Mouse (Mus musculus): Measurements from ENCODE around the gene Fam53b. TPM values are rescaled to one million over a fixed set of nuclear protein-coding genes. Genes with fewer than 3 reads are reported as not detected.

Fam53b gene
- polyA plus RNA-seq, 1 experiment from 2014 or later = 20.4 TPM

GRCm38 (mm10) chr7:132802066-132802465, 11.6 kb downstream of the Fam53b start:
- DNase-seq (ENCODE audit: low spot score) = no peak
- Histone ChIP-seq H3K4me2 (no peak overlapping the region), H3K27me3 (replicated peaks; ENCODE audit: control insufficient read depth, insufficient read depth, low read length) (no peaks in the 10 kb centered on the region), H3K36me3 (ENCODE audit: control insufficient read depth, insufficient read depth, low read length) (no peaks in the 10 kb centered on the region), H3K4me3 (ENCODE audit: low read depth, low read length) (no peak overlapping the region), H3K9me3 (ENCODE audit: control insufficient read depth, low read length) (no peaks in the 10 kb centered on the region), H3K27ac (ENCODE audit: low read depth, low read length) (no peak overlapping the region), H3K4me1 (replicated peaks; ENCODE audit: control insufficient read depth, insufficient read depth, low read length) (peaks cover 56% of the 10 kb centered on the region), H3K9ac (ENCODE audit: low read depth, low read length) (no peak overlapping the region)
- no peak for ATAC-seq (replicated peaks; ENCODE audit: low FRiP score)
- WGBS = 70% methylated on average over 2 of the region's 2 CpGs

GRCm38 (mm10) chr7:132801509-132801908, 12.2 kb downstream of the Fam53b start:
- H3K27ac ChIP-seq (ENCODE audit: low read depth, low read length) = no peak overlapping the region
- 80% methylated on average over 5 of the region's 5 CpGs for WGBS

GRCm38 (mm10) chr7:132800868-132801267, 12.8 kb downstream of the Fam53b start:
- H3K4me2 ChIP-seq = no peak overlapping the region
- H3K9me3 ChIP-seq (ENCODE audit: control insufficient read depth, low read length) = no peaks in the 10 kb centered on the region
- H3K4me1 ChIP-seq (replicated peaks; ENCODE audit: control insufficient read depth, insufficient read depth, low read length) = peaks cover 45% of the 10 kb centered on the region
- no peaks in the 10 kb centered on the region for H3K27me3 ChIP-seq (replicated peaks; ENCODE audit: control insufficient read depth, insufficient read depth, low read length)
- H3K9ac ChIP-seq (ENCODE audit: low read depth, low read length) = no peak overlapping the region
- WGBS = 87% methylated on average over 10 of the region's 10 CpGs
- no peak for ATAC-seq (replicated peaks; ENCODE audit: low FRiP score)
- no peak overlapping the region for H3K4me3 ChIP-seq (ENCODE audit: low read depth, low read length)
- no peak overlapping the region for H3K27ac ChIP-seq (ENCODE audit: low read depth, low read length)
- DNase-seq (ENCODE audit: low spot score) = no peak
- no peaks in the 10 kb centered on the region for H3K36me3 ChIP-seq (ENCODE audit: control insufficient read depth, insufficient read depth, low read length)

More at GRCm38 (mm10) chr7:132801509-132801908, 12.2 kb downstream of the Fam53b start:
- DNase-seq (ENCODE audit: low spot score) (no peak), ATAC-seq (replicated peaks; ENCODE audit: low FRiP score) (no peak)
- Histone ChIP-seq H3K36me3 (ENCODE audit: control insufficient read depth, insufficient read depth, low read length) (no peaks in the 10 kb centered on the region), H3K9ac (ENCODE audit: low read depth, low read length) (no peak overlapping the region), H3K4me1 (replicated peaks; ENCODE audit: control insufficient read depth, insufficient read depth, low read length) (peaks cover 50% of the 10 kb centered on the region), H3K27me3 (replicated peaks; ENCODE audit: control insufficient read depth, insufficient read depth, low read length) (no peaks in the 10 kb centered on the region), H3K4me3 (ENCODE audit: low read depth, low read length) (no peak overlapping the region), H3K9me3 (ENCODE audit: control insufficient read depth, low read length) (no peaks in the 10 kb centered on the region), H3K4me2 (no peak overlapping the region)

GRCm38 (mm10) chr7:132799119-132800016, 14.3 kb downstream of the Fam53b start:
- Histone ChIP-seq H3K27ac (ENCODE audit: low read depth, low read length) (no peak overlapping the region), H3K9me3 (ENCODE audit: control insufficient read depth, low read length) (no peaks in the 10 kb centered on the region), H3K36me3 (ENCODE audit: control insufficient read depth, insufficient read depth, low read length) (no peaks in the 10 kb centered on the region), H3K4me3 (ENCODE audit: low read depth, low read length) (no peak overlapping the region), H3K4me1 (replicated peaks; ENCODE audit: control insufficient read depth, insufficient read depth, low read length) (peaks cover 30% of the 10 kb centered on the region), H3K9ac (ENCODE audit: low read depth, low read length) (no peak overlapping the region; the same call in 1 of the 2 replicates), H3K27me3 (replicated peaks; ENCODE audit: control insufficient read depth, insufficient read depth, low read length) (no peaks in the 10 kb centered on the region), H3K4me2 (no peak overlapping the region)
- ATAC-seq (replicated peaks; ENCODE audit: low FRiP score) = peak; percentile 42
- WGBS = 82% methylated on average over 5 of the region's 5 CpGs
- DNase-seq (ENCODE audit: low spot score) = no peak

GRCm38 (mm10) chr7:132795141-132795540, 18.5 kb downstream of the Fam53b start:
- H3K4me3 ChIP-seq (ENCODE audit: low read depth, low read length) = no peak overlapping the region
- no peak for ATAC-seq (replicated peaks; ENCODE audit: low FRiP score)
- WGBS = 87% methylated on average over 5 of the region's 5 CpGs

GRCm38 (mm10) chr7:132793467-132793866, 20.2 kb downstream of the Fam53b start:
- no peaks in the 10 kb centered on the region for H3K9me3 ChIP-seq (ENCODE audit: control insufficient read depth, low read length)
- H3K36me3 ChIP-seq (ENCODE audit: control insufficient read depth, insufficient read depth, low read length) = no peaks in the 10 kb centered on the region
- 72% methylated on average over 6 of the region's 6 CpGs for WGBS

More at GRCm38 (mm10) chr7:132795141-132795540, 18.5 kb downstream of the Fam53b start:
- H3K36me3 ChIP-seq (ENCODE audit: control insufficient read depth, insufficient read depth, low read length) = no peaks in the 10 kb centered on the region
- DNase-seq (ENCODE audit: low spot score) = no peak
- no peaks in the 10 kb centered on the region for H3K27me3 ChIP-seq (replicated peaks; ENCODE audit: control insufficient read depth, insufficient read depth, low read length)
- H3K9me3 ChIP-seq (ENCODE audit: control insufficient read depth, low read length) = no peaks in the 10 kb centered on the region
- H3K9ac ChIP-seq (ENCODE audit: low read depth, low read length) = no peak overlapping the region
- peaks cover 10% of the 10 kb centered on the region for H3K4me1 ChIP-seq (replicated peaks; ENCODE audit: control insufficient read depth, insufficient read depth, low read length)
- H3K4me2 ChIP-seq = no peak overlapping the region
- H3K27ac ChIP-seq (ENCODE audit: low read depth, low read length) = no peak overlapping the region

GRCm38 (mm10) chr7:132790447-132791219, 23.1 kb downstream of the Fam53b start:
- no peak overlapping the region for H3K4me3 ChIP-seq (ENCODE audit: low read depth, low read length)
- H3K36me3 ChIP-seq (ENCODE audit: control insufficient read depth, insufficient read depth, low read length) = no peaks in the 10 kb centered on the region
- H3K9me3 ChIP-seq (ENCODE audit: control insufficient read depth, low read length) = no peaks in the 10 kb centered on the region
- peaks cover 25% of the 10 kb centered on the region for H3K4me1 ChIP-seq (replicated peaks; ENCODE audit: control insufficient read depth, insufficient read depth, low read length)
- no peak overlapping the region for H3K4me2 ChIP-seq
- H3K9ac ChIP-seq (ENCODE audit: low read depth, low read length) = no peak overlapping the region
- DNase-seq (ENCODE audit: low spot score) (no peak), ATAC-seq (replicated peaks; ENCODE audit: low FRiP score) (no peak)
- 80% methylated on average over 14 of the region's 14 CpGs for WGBS
- H3K27me3 ChIP-seq (replicated peaks; ENCODE audit: control insufficient read depth, insufficient read depth, low read length) = no peaks in the 10 kb centered on the region
- no peak overlapping the region for H3K27ac ChIP-seq (ENCODE audit: low read depth, low read length)

More at GRCm38 (mm10) chr7:132793467-132793866, 20.2 kb downstream of the Fam53b start:
- ATAC-seq (replicated peaks; ENCODE audit: low FRiP score) (no peak), DNase-seq (ENCODE audit: low spot score) (no peak)
- Histone ChIP-seq H3K4me3 (ENCODE audit: low read depth, low read length) (no peak overlapping the region), H3K27me3 (replicated peaks; ENCODE audit: control insufficient read depth, insufficient read depth, low read length) (no peaks in the 10 kb centered on the region), H3K4me2 (no peak overlapping the region), H3K4me1 (replicated peaks; ENCODE audit: control insufficient read depth, insufficient read depth, low read length) (peaks cover 6% of the 10 kb centered on the region), H3K9ac (ENCODE audit: low read depth, low read length) (no peak overlapping the region), H3K27ac (ENCODE audit: low read depth, low read length) (no peak overlapping the region)

GRCm38 (mm10) chr7:132788826-132789225, 24.9 kb downstream of the Fam53b start:
- no peak for ATAC-seq (replicated peaks; ENCODE audit: low FRiP score)
- no peaks in the 10 kb centered on the region for H3K27me3 ChIP-seq (replicated peaks; ENCODE audit: control insufficient read depth, insufficient read depth, low read length)
- H3K4me3 ChIP-seq (ENCODE audit: low read depth, low read length) = no peak overlapping the region
- no peak overlapping the region for H3K4me2 ChIP-seq
- no peak overlapping the region for H3K27ac ChIP-seq (ENCODE audit: low read depth, low read length)
- peaks cover 31% of the 10 kb centered on the region for H3K4me1 ChIP-seq (replicated peaks; ENCODE audit: control insufficient read depth, insufficient read depth, low read length)
- DNase-seq (ENCODE audit: low spot score) = no peak
- H3K9me3 ChIP-seq (ENCODE audit: control insufficient read depth, low read length) = no peaks in the 10 kb centered on the region
- H3K36me3 ChIP-seq (ENCODE audit: control insufficient read depth, insufficient read depth, low read length) = no peaks in the 10 kb centered on the region
- no peak overlapping the region for H3K9ac ChIP-seq (ENCODE audit: low read depth, low read length)
- 91% methylated on average over 13 of the region's 13 CpGs for WGBS

All from liver, embryonic 11.5 days (tissue).